Mouse (Mus musculus) macrophage (primary cell): ENCODE results near the gene Gm20518. TPM values are rescaled to one million over a fixed set of nuclear protein-coding genes. Genes with fewer than 3 reads are reported as not detected.

ENCODE experiments used
- H3K27ac ChIP-seq: fragments of 350-480 bp; formaldehyde crosslinking; 2 replicates; pipeline ENCODE4 v1.9.0; 2021
- H3K36me3 ChIP-seq: fragments of 350-480 bp; formaldehyde crosslinking; 2 replicates; pipeline ENCODE4 v1.9.0; 2021; ENCODE audit errors: inconsistent target
- H3K4me3 ChIP-seq: fragments of 350-480 bp; formaldehyde crosslinking; 2 replicates; pipeline ENCODE4 v1.9.0; 2021; ENCODE audit errors: inconsistent target
- H3K79me2 ChIP-seq: fragments of 350-480 bp; formaldehyde crosslinking; 2 replicates; pipeline ENCODE4 v1.9.0; 2021; ENCODE audit errors: inconsistent target
- WGBS: methylation state at CpG from one replicate; pipeline ENCODE4 v1.1.7; 2026; ENCODE audit warnings: inconsistent platforms; ENCODE audit not compliant: missing documents; 5-methylcytosine and 5-hydroxymethylcytosine counted together
- polyA plus RNA-seq: library from polyadenylated mRNA; stranded (reverse); fragments of 250-400 nt; gene quantifications from 3 replicates; pipeline ENCODE4 v1.2.4, GENCODE M21; 2018; ENCODE audit warnings: inconsistent platforms

Gene Gm20518
- polyA plus RNA-seq, 1 experiment from 2014 or later = not detected

DNA sequence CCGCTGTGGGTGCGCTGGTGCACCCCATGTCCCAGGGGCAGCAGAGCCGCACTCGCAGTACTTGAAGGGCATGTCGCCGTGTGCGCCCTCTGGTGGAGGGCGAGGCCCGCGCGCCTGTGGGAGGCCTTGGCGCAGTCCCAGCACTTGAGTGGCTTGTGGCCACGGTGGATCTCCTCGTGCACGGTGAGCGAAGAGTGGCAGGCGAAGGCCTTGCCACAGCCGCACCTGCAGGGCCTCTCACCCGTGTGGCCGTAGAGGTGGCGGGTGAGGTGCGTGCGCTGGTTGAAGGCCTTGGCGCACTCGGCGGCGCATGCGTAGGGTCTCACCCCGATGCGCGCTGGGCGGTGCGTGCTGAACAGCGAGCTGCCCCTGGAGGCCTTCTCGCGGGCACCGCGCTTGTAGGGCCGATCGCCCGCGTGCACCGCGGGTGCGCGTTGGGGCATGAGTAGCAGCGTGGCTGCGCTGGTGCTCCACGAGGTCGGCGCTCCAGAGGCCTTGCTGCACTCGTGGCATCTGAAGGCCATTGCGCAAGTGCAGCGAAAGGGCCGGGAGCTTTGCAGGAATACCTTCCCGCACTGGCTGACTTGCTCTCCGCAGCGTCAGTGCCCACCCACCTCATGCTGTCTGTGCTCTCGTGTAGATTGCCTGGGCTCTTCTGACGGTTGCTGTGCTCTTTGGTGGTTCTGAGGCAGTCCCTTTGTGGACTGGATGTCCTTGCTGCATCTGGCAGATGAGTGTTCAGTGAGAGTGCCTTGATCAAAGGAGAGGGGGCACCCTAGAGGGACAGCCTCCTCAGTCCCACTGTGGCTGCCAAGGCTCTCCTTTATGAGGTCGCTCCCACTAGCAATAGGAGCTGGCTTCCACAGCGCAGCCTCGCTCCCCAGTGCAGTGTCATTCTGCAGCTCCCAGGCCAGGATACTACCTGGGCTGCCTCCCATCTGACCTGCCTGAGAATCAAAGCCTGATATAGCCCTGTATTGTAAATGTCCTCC lies 75.8 kb downstream of the Gm20518 start:
- Histone ChIP-seq H3K27ac (no peak overlapping the region), H3K79me2 (no peaks in the 10 kb centered on the region), H3K36me3 (no peaks in the 10 kb centered on the region), H3K4me3 (no peak overlapping the region)
- WGBS = 4% methylated on average over 62 of the region's 63 CpGs

DNA sequence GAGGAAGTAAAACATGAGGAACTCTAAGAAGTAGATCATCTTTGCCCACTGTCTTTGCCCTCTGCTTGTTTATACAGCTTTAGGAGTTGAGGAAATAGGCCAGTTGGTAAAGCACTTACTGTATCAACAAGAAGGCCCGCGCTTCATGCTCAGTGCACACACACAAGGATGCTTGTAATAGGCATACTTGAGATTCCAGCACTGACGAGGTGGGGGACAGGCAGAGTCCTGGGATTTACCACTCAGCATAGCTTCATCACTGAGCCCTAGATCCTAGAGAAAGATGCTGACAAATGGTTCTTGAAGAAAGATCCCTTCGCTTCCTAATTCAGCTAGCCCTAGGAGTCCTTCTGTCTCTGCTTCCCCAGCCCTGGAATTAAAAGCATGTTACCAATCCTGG lies 78.3 kb downstream of the Gm20518 start:
- no peak overlapping the region for H3K4me3 ChIP-seq
- no peaks in the 10 kb centered on the region for H3K79me2 ChIP-seq
- H3K27ac ChIP-seq = no peak overlapping the region
- WGBS = 60% methylated on average over 4 of the region's 4 CpGs
- H3K36me3 ChIP-seq = no peaks in the 10 kb centered on the region

DNA sequence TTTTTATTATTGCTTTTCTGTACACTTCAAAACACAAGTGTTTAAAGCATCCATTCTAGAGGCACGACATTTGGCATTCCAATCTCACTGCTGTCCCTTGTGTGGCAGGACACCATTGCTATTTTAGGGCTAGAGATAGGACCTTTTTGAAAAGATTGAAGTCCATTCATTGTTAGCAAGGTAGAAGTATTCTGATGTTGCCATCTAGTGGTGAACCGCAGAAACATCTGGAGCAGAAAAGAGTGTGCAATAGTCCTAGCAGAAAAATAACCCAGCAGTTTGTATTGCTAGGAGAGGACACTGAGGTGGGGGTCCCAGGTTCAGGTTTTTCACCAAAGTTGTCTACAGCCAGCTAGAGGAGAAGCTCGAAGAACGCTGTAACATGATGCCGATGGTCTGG lies 79.4 kb downstream of the Gm20518 start:
- Histone ChIP-seq H3K27ac (no peak overlapping the region), H3K79me2 (no peaks in the 10 kb centered on the region), H3K4me3 (no peak overlapping the region), H3K36me3 (no peaks in the 10 kb centered on the region)
- 6% methylated on average over 5 of the region's 5 CpGs for whole genome bisulfite sequencing

DNA sequence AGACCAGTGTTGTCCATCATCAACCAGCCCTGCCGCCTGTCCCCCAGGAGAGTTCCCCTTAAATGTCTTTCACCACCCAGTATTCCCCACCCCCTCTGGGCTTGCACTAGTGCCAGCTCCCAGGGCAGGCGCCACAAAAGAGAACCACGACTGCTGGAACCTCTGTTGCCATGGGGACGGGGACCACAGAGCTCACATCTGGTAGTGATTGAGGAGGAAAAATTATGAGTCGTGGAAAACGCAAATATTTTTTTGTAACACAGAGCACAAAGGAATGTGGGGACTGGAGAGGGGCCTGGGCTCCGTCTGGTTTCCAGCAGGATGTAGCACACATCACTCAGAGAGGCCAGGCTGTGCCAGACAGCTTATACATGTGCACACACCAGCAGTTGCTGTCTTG lies 81.8 kb downstream of the Gm20518 start:
- Histone ChIP-seq H3K4me3 (no peak overlapping the region), H3K36me3 (no peaks in the 10 kb centered on the region), H3K27ac (no peak overlapping the region), H3K79me2 (no peaks in the 10 kb centered on the region)
- 24% methylated on average over 7 of the region's 7 CpGs for WGBS

DNA sequence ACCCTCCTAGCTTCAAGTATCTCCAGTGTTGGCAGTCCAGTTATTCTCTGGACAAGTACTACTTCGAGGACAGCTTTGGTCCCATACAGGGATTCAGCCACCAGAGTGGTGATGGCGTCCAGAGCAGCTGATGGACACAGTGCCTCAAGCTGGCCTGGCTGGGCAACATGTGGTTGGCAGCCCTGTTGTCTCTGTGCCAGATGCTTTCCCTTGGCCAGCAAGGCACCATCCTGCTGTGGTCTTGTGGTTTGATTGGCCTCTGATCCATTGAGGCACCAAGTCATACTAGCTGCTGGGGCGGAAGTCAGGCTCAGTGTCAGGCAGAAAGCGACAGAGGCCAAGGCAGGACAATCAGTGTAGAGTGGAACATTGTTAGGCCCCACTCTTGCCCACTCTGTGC lies 82.3 kb downstream of the Gm20518 start:
- Histone ChIP-seq H3K27ac (no peak overlapping the region), H3K36me3 (no peaks in the 10 kb centered on the region), H3K4me3 (no peak overlapping the region), H3K79me2 (no peaks in the 10 kb centered on the region)
- WGBS = 81% methylated on average over 4 of the region's 4 CpGs

DNA sequence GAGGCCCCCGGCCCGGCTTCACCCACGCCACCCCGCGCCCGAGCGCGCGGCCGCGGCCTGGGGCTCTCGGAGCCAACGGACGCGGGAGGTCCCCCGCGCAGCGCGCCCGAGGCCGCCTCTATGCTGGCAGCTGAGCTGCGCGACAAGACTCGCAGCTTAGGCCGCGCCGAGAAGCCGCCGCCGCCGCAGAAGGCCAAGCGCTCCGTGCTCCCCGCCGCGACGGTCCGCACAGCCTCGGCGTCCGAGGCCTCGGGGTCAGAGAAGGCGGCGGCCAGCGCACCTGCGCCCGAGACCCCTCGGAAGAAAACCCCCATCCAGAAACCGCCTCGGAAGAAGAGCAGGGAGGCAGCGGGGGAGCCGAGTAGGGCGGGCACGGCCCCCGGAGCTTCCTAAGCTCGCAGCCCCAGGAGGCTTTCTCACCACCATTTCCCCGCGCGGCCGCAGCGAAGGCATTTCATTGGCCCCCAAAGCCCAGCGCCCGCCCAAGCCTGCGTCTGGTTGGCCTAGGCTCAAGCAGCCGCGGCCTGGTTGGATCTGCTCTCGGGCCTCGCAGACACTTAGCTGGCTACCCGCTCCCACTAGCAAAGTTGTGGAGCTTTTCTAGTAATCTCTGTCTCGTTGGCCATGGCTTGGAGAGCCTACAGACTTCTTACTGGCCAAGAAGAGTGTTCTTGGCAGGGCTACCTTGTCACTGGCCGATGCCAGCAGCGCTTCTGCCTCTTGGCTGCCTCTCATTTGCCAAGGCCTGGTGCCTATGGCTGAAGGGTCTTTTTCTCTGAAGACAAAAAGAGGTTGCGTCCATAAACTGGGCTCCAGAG lies 84.1 kb downstream of the Gm20518 start:
- Histone ChIP-seq H3K79me2 (no peaks in the 10 kb centered on the region), H3K4me3 (no peak overlapping the region), H3K27ac (no peak overlapping the region), H3K36me3 (no peaks in the 10 kb centered on the region)
- WGBS = 7% methylated on average over 73 of the region's 73 CpGs

DNA sequence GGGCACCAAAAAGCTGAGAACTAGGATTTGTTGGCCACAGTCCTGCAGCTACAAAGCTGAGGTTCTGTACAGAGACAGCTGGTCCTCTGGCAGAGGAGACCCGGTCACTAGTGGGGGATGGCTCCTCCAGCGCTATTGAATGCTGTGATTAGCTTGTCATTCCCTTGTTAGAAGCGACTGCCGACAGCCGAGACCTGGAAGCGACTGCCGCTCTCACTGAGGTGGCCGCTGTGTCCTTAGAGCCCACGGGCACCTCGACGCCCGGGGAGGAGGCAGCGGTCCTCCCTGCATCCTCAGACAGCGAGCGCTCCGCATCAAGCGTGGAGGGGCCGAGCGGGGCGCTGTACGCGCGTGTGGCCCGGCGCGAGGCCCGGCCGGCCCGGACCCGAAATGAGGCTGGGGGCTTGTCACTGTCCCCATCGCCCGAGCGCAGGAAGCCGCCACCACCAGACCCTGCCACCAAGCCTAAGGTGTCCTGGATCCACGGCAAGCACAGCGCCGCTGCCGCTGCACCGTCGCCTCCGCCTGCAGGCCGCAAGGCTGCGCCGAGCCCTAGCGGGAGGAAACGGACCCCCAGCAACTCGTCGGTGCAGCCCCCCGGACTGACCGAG lies 84.8 kb downstream of the Gm20518 start:
- 6% methylated on average over 48 of the region's 50 CpGs for WGBS
- Histone ChIP-seq H3K79me2 (no peaks in the 10 kb centered on the region), H3K27ac (no peak overlapping the region), H3K4me3 (no peak overlapping the region), H3K36me3 (no peaks in the 10 kb centered on the region)

DNA sequence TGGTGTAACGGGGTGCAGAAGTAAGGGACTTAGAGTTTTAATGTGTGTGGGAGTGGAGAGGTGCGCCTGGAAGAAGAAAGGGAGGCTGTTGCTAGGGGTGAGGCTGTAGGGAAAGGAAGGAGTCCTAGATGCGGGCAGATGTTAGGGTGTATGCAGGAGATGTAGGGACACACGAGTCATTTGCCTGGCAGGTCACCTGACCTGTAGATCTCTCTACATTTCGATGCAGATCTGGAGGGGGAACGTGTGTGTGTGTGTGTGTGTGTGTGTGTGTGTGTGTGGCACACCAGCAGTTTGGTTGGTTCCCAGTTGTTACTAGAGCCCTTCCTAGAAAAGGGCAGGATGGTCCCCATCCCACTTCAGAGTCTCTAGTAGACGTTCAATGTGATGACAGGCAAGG lies 86.5 kb downstream of the Gm20518 start:
- Histone ChIP-seq H3K36me3 (no peaks in the 10 kb centered on the region), H3K4me3 (no peak overlapping the region), H3K79me2 (no peaks in the 10 kb centered on the region), H3K27ac (no peak overlapping the region)
- 14% methylated on average over 5 of the region's 7 CpGs for WGBS

DNA sequence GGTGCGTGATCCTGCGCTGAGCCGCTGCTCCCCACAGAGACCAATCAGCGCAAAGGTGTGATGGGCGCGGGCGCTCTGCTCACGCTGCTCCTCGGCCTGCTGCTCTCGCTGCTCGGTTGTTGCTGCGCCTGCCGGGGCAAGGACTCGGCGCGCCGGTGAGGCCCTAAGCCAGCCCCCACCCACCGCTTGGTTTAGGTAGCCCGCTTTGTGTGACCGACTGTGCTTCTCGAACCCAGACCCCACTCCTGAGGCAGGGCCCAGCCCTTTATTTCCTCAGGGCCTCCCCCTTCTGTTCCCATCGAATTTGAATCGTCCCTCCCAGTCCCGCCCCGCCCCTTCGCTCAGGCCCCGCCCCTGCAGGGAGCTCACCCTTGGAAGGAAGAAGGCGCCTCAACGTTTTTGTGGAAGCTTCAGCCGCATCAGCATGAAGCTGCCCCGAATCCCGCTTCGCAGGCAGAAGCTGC lies 87.0 kb downstream of the Gm20518 start:
- Histone ChIP-seq H3K79me2 (no peaks in the 10 kb centered on the region), H3K4me3 (no peak overlapping the region), H3K27ac (no peak overlapping the region), H3K36me3 (no peaks in the 10 kb centered on the region)
- 5% methylated on average over 28 of the region's 33 CpGs for WGBS

DNA sequence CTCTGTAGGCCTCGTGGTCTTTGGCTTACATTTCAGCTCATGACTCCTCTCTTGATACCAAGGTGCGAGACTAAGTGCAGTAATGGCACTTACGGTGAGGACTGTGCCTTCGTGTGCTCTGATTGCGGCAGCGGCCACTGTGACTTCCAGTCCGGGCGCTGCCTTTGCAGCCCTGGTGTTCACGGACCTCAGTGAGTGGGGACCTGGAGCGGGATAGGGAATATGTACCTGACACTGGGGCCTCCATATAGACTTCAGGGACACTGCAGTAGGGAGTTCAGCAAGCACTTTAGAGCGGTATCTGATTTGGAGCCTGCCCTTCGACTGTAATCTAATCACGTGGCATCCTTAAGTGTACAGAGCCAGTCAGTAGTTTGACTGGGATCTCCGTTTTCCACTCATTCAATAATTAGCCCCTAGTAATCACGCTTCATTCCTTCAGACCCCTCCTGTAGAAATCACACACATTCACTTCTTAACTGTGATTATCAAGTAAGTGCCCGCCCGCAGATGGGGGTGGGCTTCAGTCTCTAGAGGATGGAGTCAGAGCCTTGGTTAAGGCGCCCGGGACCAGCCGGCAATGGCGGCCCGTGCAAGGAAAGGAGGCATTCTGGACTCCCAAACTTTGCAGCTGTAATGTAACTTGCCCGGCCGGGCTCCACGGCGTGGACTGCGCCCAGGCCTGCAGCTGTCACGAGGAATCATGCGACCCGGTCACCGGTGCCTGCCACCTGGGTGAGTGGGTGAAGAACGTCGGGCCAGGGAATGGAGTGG lies 87.6 kb downstream of the Gm20518 start:
- H3K79me2 ChIP-seq = no peaks in the 10 kb centered on the region
- H3K36me3 ChIP-seq = no peaks in the 10 kb centered on the region
- 28% methylated on average over 28 of the region's 33 CpGs for WGBS
- no peak overlapping the region for H3K27ac ChIP-seq
- no peak overlapping the region for H3K4me3 ChIP-seq

DNA sequence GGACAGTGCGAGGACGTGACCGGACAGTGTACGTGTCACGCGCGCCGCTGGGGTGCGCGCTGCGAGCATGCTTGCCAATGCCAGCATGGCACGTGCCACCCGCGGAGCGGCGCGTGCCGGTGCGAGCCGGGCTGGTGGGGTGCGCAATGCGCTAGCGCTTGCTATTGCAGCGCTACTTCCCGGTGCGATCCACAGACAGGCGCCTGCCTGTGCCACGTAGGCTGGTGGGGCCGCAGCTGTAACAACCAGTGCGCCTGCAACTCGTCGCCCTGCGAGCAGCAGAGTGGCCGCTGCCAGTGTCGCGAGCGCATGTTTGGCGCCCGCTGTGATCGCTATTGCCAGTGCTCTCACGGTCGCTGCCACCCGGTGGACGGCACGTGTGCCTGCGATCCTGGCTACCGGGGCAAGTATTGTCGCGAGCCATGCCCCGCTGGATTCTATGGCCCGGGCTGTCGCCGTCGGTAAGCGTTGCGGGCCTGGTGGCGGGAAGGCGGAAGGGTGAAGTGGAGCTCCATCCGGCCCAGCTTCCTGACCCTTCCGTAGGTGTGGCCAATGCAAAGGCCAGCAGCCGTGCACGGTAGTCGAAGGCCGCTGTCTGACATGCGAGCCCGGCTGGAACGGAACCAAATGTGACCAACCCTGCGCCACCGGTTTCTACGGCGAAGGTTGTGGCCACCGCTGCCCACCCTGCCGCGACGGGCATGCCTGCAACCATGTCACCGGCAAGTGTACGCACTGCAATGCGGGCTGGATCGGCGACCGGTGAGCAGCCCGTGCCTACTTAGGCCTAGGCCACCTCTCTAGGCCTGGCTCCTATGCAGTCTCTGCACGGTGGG lies 88.4 kb downstream of the Gm20518 start:
- no peaks in the 10 kb centered on the region for H3K36me3 ChIP-seq
- no peak overlapping the region for H3K4me3 ChIP-seq
- H3K27ac ChIP-seq = no peak overlapping the region
- no peaks in the 10 kb centered on the region for H3K79me2 ChIP-seq
- 2% methylated on average over 83 of the region's 83 CpGs for WGBS

DNA sequence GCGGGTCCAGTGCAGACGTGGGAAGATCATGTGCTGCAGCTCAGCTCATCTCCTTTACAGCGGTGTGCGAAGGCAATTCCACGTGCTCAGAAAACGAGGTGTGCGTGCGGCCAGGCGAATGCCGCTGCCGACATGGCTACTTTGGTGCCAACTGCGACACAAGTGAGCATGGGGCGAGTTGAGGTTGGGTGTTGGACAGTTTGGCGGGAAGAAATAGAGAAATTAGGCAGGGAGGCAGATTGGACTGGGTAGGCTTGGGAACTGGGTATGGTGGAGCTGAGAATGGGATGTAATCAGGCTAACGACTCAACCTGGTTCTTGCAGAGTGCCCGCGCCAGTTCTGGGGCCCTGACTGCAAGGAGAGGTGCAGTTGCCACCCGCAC lies 89.0 kb downstream of the Gm20518 start:
- Histone ChIP-seq H3K79me2 (no peaks in the 10 kb centered on the region), H3K4me3 (no peak overlapping the region), H3K27ac (no peak overlapping the region), H3K36me3 (no peaks in the 10 kb centered on the region)
- WGBS = 21% methylated on average over 18 of the region's 18 CpGs

DNA sequence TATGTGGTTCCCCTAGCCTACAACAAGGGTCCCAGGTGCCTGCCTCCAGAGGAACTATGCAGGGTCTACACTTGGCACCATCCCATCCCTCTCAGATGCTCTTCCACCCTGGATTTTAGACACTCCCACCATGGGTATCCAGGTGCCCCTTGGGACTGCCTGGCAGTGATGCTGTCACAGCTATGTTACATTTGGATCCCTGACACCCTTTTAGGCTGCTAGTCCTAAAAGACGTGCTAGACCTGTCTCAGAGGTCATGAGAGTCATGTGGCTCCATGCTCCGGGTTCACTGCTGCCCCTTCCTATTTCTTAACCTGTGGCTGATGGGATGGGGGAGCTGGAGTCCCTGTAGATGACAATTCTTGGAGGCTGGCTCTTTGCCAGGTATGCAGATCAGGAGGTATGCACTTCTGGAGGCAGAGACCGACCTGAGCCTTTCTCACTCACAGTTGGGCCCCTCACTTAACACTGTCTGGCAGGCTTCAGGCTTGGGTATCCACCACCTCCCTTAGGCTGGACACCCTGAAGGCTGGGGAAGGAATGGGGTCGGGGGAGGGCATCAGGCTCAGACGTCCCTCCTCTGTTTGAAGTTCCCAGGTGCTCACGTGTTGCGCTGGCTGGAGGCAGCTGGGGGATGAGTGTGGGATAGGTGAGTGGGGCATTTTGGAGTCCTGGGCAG lies 89.6 kb downstream of the Gm20518 start:
- Histone ChIP-seq H3K79me2 (no peaks in the 10 kb centered on the region), H3K36me3 (no peaks in the 10 kb centered on the region), H3K4me3 (no peak overlapping the region), H3K27ac (no peak overlapping the region)
- WGBS = 22% methylated on average over 7 of the region's 7 CpGs
